Mouse (Mus musculus) heart, adult 2 months (tissue): ENCODE measurements at regions not wholly inside any gene's neighbourhood (a gene's known extent, or its start where the extent isn't known, plus 50 kb on each side); places are given as distances from the start of the nearest gene placed in this dataset.

ENCODE experiments used
- DNase-seq, 2 experiments: peaks; one replicate each; pipeline ENCODE4 v3.0.0; 2021
- H3K27ac ChIP-seq: fragments of 200-600 bp; 2 replicates; pipeline ENCODE4 v1.8.1; 2022
- H3K27me3 ChIP-seq: fragments of 200-500 bp; 2 replicates; pipeline ENCODE4 v1.6.1; 2012; ENCODE audit warnings: mild to moderate bottlenecking, low read length, inconsistent platforms, mixed read lengths; ENCODE audit not compliant: control insufficient read depth, insufficient read depth
- H3K36me3 ChIP-seq: fragments of 200-500 bp; 2 replicates; pipeline ENCODE4 v1.6.1; 2012; ENCODE audit warnings: low read length, inconsistent platforms; ENCODE audit not compliant: control insufficient read depth, insufficient read depth
- H3K4me1 ChIP-seq: fragments of 200-500 bp; 2 replicates; pipeline ENCODE4 v1.6.1; 2011; ENCODE audit warnings: low read length; ENCODE audit not compliant: control insufficient read depth, insufficient read depth
- H3K4me3 ChIP-seq: fragments of 200-600 bp; 2 replicates; pipeline ENCODE4 v1.8.1; 2022
- H3K79me2 ChIP-seq: fragments of 200-500 bp; replicated peaks from 2 replicates; pipeline ENCODE4 v1.6.1; 2012; ENCODE audit warnings: mild to moderate bottlenecking, inconsistent platforms, low read length, moderate library complexity, mixed read lengths; ENCODE audit not compliant: control insufficient read depth, insufficient read depth
- H3K9ac ChIP-seq: fragments of 200-500 bp; 2 replicates; pipeline ENCODE4 v1.6.1; 2012; ENCODE audit warnings: low read depth, mild to moderate bottlenecking, control low read depth, inconsistent platforms, low read length, mixed read lengths
- CTCF ChIP-seq: fragments of 200-600 bp; IDR thresholded peaks from 2 replicates; pipeline ENCODE4 v1.8.1; 2022; ENCODE audit warnings: antibody characterized with exemption, mild to moderate bottlenecking, moderate library complexity
- EP300 ChIP-seq: fragments of 200-500 bp; IDR thresholded peaks from 2 replicates; pipeline ENCODE4 v1.6.1; 2011; ENCODE audit warnings: low read depth, low read length, control low read depth; ENCODE audit not compliant: insufficient read depth
- POLR2A ChIP-seq: fragments of 200-500 bp; IDR thresholded peaks from 2 replicates; pipeline ENCODE4 v1.6.1; 2011; ENCODE audit warnings: mild to moderate bottlenecking, low read depth, low read length, control low read depth; ENCODE audit not compliant: insufficient read depth
- WGBS: fragments of 180-500 bp; shearing (Covaris S2); methylation state at CpG from one replicate; pipeline ENCODE4 v1.1.7; 2018; 5-methylcytosine and 5-hydroxymethylcytosine counted together
- intact Hi-C: fragments of 180-260 bp; cut with DNase I; formaldehyde crosslinking; loops from one replicate; pipeline ENCODE4 v1.15.1; 2025

DNA sequence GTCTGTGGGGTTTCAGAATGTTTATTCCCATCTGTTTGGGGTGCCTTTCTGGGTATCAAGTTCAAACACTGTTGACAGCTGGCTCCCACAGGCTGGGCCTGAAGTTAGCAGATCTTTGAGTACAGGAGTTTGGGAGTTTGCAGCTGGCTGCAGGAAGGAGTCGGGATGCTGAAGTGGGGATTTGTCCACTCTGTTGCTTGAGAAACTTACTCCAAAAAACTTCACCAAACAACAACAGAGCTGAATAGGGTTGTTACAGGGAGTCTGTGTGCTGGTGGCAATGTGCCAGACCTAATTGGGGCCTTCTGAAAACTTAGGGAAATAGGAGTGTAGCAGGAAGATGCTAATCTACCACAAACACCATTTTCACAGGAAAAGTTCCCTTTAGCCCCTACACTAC, 51.1 kb upstream of the Ttc29 start:
- intact Hi-C loops: no loop called here
- no peak for DNase-seq
- no peak overlapping the region for H3K4me3 ChIP-seq
- H3K27me3 ChIP-seq: no peaks in the 10 kb centered on the region
- no peaks in the 10 kb centered on the region for H3K4me1 ChIP-seq
- no peaks in the 10 kb centered on the region for H3K36me3 ChIP-seq
- 17% methylated on average over 1 of the region's 1 CpGs for WGBS
- H3K27ac ChIP-seq: no peak overlapping the region
- no peaks in the 10 kb centered on the region for H3K79me2 ChIP-seq
- TF ChIP-seq CTCF: no peak
- TF ChIP-seq POLR2A: no peak
- no peak for TF ChIP-seq EP300
- H3K9ac ChIP-seq: no peak overlapping the region

DNA sequence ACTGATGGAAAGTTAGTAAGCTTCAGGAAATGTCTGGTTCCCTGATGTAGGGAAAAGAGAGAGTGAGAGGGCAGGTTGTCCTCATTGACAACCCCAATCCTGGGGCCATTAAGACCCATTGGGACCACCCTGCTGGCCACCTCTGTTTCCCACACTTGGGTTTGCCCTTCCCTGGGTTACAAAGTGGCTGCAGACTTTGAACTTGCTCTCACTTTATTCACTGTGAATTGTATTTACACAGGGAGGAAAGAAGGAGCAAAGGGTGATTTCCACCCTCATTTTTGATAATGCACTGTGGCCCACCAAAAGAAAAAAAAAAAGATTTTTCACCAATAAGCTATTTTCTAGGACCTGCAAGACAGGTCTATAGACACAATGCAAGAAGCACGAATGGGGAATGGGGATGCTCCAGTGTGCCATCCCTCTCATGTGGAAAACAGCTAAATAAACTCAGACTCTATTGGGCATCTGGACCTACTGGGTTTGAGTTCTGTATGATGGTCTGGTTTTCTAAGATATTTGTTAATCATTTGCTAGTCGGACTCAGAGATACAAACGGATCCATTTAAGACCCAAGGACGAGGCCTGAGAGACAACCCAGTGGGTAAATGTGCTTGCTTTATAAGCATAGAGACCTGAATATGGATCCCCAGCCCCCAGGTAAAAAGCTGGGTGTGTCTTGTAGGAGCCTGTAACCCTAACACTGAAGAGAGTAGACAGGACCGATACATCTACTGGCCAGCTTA, 50.2 kb upstream of the Ttc29 start:
- Histone ChIP-seq H3K4me3 (no peak overlapping the region), H3K27me3 (no peaks in the 10 kb centered on the region), H3K4me1 (no peaks in the 10 kb centered on the region), H3K79me2 (no peaks in the 10 kb centered on the region), H3K9ac (no peak overlapping the region), H3K36me3 (no peaks in the 10 kb centered on the region), H3K27ac (no peak overlapping the region)
- 91% methylated on average over 5 of the region's 5 CpGs for WGBS
- DNase-seq: no peak
- TF ChIP-seq POLR2A (no peak), EP300 (no peak), CTCF (no peak)
- intact Hi-C loops: no loop called here
